Mouse (Mus musculus) midbrain, embryonic 14.5 days (tissue): ENCODE data around the gene Mob3c. TPM values are rescaled to one million over a fixed set of nuclear protein-coding genes. Genes with fewer than 3 reads are reported as not detected.

Experiments
- ATAC-seq: fragments of 200-750 bp; cut with Nextera tagmentation; 2 replicates; pipeline ENCODE4 v1.8.0; 2017; ENCODE audit warnings: moderate number of reproducible peaks, moderate library complexity; ENCODE audit not compliant: low FRiP score, low TSS enrichment
- DNase-seq: peaks from one replicate; pipeline ENCODE4 v3.0.0-alpha.2; 2015
- H3K27ac ChIP-seq: fragments of 300-500 bp; sonication (generic); replicated peaks from 2 replicates; pipeline ENCODE4 v1.5.1; 2014; ENCODE audit warnings: mild to moderate bottlenecking, low read depth, low read length, moderate library complexity
- H3K27me3 ChIP-seq: fragments of 300-500 bp; sonication (generic); 2 replicates; pipeline ENCODE4 v1.6.1; 2014; ENCODE audit warnings: low read length, control low read depth, mixed read lengths; ENCODE audit not compliant: control insufficient read depth, insufficient read depth
- H3K36me3 ChIP-seq: fragments of 300-500 bp; sonication (generic); 2 replicates; pipeline ENCODE4 v1.6.1; 2014; ENCODE audit warnings: low read length, control low read depth; ENCODE audit not compliant: control insufficient read depth, insufficient read depth
- H3K4me1 ChIP-seq: fragments of 300-500 bp; sonication (generic); 2 replicates; pipeline ENCODE4 v1.6.1; 2014; ENCODE audit warnings: mild to moderate bottlenecking, antibody characterized with exemption, low read length, control low read depth; ENCODE audit not compliant: control insufficient read depth, insufficient read depth
- H3K4me2 ChIP-seq: fragments of 300-500 bp; sonication (generic); 2 replicates; pipeline ENCODE4 v1.6.1; 2014; ENCODE audit warnings: mild to moderate bottlenecking, low read length, moderate library complexity
- H3K4me3 ChIP-seq: fragments of 300-500 bp; sonication (generic); replicated peaks from 2 replicates; pipeline ENCODE4 v1.5.1; 2014; ENCODE audit warnings: low read depth, low read length
- H3K9ac ChIP-seq: fragments of 300-500 bp; sonication (generic); replicated peaks from 2 replicates; pipeline ENCODE4 v1.6.1; 2014; ENCODE audit warnings: mild to moderate bottlenecking, low read length, moderate library complexity
- H3K9me3 ChIP-seq: fragments of 300-500 bp; sonication (generic); 2 replicates; pipeline ENCODE4 v1.6.1; 2016; ENCODE audit warnings: low read length, control low read depth, mixed read lengths; ENCODE audit not compliant: control insufficient read depth
- WGBS: fragments of 180-500 bp; shearing (Covaris S2); extraction: QIAGEN DNeasy Blood & Tissue Kit; methylation state at CpG from one replicate; pipeline ENCODE4 v1.1.7; 2014; 5-methylcytosine and 5-hydroxymethylcytosine counted together
- polyA plus RNA-seq: library from polyadenylated mRNA; unstranded; fragments of >200 nt; fragmentation: Nextera tagmentation; extraction: Ambion mirVana; gene quantifications from 2 replicates; pipeline ENCODE4 v1.2.1, GENCODE M21; 2014

Mob3c gene
- polyA plus RNA-seq, 1 experiment from 2014 or later, result 4.1 TPM

DNA sequence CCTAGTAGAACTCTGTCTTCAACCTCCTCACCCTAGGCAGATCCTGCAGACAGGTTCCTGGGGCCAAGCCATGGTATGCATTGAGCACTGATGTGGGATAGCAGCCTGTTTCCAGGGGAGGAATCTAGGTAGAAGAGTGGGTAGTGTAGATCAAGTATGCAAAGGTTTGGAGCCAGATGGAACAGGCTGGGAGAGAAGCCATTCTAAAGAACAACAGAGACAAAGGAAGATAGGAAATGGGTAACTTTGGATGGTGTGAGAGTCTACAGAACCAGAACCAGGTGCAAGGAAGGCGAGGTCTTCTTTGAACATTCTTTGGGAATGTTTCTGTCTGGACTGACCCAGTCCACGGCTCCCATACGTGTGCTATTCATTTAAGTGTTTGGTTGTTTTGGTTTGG, 826 bp upstream of the Mob3c start:
- 81% methylated on average over 3 of the region's 3 CpGs for WGBS
- Histone ChIP-seq H3K27ac (no peak overlapping the region), H3K9me3 (no peaks in the 10 kb centered on the region), H3K27me3 (no peaks in the 10 kb centered on the region), H3K9ac (no peak overlapping the region), H3K4me2 (peak overlapping the region; percentile 59), H3K36me3 (no peaks in the 10 kb centered on the region), H3K4me1 (no peaks in the 10 kb centered on the region), H3K4me3 (no peak overlapping the region)
- DNase-seq, result no peak
- ATAC-seq, result no peak

DNA sequence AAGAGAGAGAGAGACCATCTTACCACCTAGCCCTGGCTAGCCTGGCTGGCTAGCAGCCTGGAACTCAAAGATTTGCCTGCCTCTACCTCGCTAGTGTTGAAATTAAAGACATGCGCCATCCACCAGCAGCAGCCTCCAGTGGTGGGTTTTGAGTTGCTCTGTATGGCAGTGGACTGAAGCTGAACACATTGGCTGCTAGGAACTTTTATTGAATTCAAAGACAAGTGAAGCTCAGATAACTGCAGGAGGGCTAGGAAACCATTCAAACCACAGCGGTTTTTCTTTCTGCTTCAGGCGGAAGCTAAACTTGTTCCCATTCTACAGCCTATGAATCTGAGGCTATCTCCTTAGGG, 381 bp upstream of the Mob3c start:
- ATAC-seq (no peak), DNase-seq (peak; percentile 66)
- H3K4me3 ChIP-seq, result peak overlapping the region; percentile 80
- 2% methylated on average over 4 of the region's 4 CpGs for WGBS
- no peaks in the 10 kb centered on the region for H3K36me3 ChIP-seq
- no peaks in the 10 kb centered on the region for H3K27me3 ChIP-seq
- H3K4me1 ChIP-seq, result no peaks in the 10 kb centered on the region
- no peaks in the 10 kb centered on the region for H3K9me3 ChIP-seq
- no peak overlapping the region for H3K27ac ChIP-seq
- H3K4me2 ChIP-seq, result peak overlapping the region; percentile 59
- H3K9ac ChIP-seq, result peak overlapping the region; percentile 69

DNA sequence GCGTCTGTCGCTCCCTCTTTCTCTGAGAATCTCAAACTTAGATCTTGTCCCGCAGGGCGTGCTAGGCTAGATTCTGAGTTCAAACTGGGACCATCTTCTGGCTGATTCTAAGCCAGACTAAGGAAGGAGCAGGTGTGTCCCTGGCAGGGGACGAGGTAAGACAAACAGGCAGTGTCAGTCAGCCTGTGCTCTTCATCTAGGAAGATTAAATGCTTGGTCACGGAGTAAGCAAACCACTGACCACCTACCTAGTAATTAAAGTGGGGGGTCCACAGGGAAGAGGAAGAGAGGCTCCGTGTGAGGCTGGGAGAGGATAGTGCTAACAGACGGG, 645 bp downstream of the Mob3c start:
- H3K4me3 ChIP-seq, result peak overlapping the region; percentile 80
- H3K36me3 ChIP-seq, result no peaks in the 10 kb centered on the region
- no peak overlapping the region; the same call in 1 of the 2 replicates for H3K27ac ChIP-seq
- DNase-seq (no peak), ATAC-seq (peak; percentile 22; the same call in 1 of the 2 replicates)
- H3K4me2 ChIP-seq, result peak overlapping the region; percentile 59
- no peaks in the 10 kb centered on the region for H3K9me3 ChIP-seq
- no peaks in the 10 kb centered on the region for H3K4me1 ChIP-seq
- H3K9ac ChIP-seq, result peak overlapping the region; percentile 69; the same call in 1 of the 2 replicates
- H3K27me3 ChIP-seq, result no peaks in the 10 kb centered on the region
- WGBS, result 3% methylated on average over 8 of the region's 8 CpGs

DNA sequence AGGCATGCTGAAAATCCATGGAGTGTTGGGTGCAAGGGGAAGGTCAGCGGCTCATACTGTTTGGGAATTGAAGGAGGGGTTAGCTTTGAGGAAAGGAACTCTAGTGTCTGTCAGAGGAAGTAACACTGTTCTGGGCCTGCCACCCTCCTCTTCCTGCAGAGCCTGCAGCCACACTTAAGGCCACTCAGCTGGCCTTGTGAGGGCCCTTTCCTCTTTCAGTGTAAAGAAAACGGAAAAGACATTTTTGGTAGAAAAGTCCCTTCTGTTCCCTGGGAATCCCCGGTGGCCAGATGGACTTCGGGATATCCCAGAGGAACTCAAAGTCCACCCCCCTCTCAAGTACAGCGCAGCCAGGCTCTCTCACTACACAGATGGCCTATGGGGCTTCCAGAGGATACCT, 2.6 kb downstream of the Mob3c start:
- no peak overlapping the region for H3K9ac ChIP-seq
- H3K27me3 ChIP-seq, result no peaks in the 10 kb centered on the region
- H3K4me1 ChIP-seq, result no peaks in the 10 kb centered on the region
- H3K9me3 ChIP-seq, result no peaks in the 10 kb centered on the region
- H3K27ac ChIP-seq, result no peak overlapping the region
- no peak overlapping the region for H3K4me3 ChIP-seq
- H3K36me3 ChIP-seq, result no peaks in the 10 kb centered on the region
- H3K4me2 ChIP-seq, result no peak overlapping the region
- ATAC-seq (no peak), DNase-seq (no peak)
- WGBS, result 84% methylated on average over 5 of the region's 5 CpGs

DNA sequence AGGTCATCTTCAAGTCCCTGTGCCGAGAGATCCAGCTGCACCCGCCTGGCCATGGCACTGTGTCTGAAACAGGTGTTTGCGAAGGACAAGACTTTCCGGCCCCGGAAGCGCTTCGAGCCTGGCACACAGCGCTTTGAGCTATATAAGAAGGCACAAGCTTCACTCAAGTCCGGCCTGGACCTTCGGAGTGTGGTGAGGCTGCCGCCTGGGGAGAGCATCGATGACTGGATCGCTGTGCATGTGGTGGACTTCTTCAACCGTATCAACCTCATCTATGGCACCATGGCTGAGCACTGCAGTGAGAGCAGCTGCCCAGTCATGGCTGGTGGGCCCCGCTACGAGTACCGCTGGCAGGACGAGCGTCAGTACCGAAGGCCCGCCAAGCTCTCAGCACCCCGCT, 3.3 kb downstream of the Mob3c start:
- DNase-seq, result no peak
- Histone ChIP-seq H3K4me1 (no peaks in the 10 kb centered on the region), H3K9me3 (no peaks in the 10 kb centered on the region), H3K4me3 (no peak overlapping the region), H3K36me3 (no peaks in the 10 kb centered on the region), H3K4me2 (no peak overlapping the region), H3K27ac (no peak overlapping the region), H3K27me3 (no peaks in the 10 kb centered on the region), H3K9ac (no peak overlapping the region)
- 94% methylated on average over 22 of the region's 22 CpGs for whole genome bisulfite sequencing
- ATAC-seq, result no peak

DNA sequence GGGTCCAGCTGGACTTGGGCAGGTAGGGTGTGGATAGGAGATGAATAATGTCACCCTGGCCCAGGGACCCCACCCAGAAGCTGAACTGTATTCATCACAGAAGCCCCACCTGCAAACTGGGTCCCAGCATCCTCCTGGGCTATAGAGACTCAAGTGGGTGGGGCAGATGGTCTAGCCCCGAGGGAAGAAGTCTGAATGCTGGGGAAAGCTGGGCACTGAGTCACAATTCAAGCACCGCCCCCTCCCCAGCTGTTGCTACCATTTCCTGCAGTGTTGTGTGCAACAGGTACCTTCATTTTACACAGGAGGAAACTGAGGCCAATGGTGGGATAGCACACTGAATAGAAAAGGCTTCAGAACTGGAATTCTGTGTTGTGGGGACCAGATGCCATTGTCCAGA, 4.1 kb downstream of the Mob3c start:
- WGBS, result 64% methylated on average over 2 of the region's 2 CpGs

DNA sequence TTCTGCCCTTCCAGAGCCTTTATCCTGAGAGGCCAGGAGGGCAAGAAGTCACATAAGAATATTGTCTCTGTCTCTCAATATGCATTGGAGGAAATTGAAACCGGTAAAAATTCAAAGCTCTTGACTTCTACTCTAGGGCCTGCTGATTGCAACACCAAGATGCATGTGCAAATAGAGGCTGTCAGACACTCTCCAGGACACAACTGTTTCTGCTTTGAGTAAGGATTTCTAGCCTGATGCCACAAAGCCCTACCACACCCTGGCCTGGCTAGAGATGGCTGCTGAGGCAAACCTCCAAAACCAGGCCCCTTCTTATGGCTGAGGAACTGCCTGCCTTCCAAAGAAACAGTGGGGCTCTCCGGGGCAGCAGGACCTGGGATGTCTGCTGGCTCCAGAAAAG, 7.7 kb downstream of the Mob3c start:
- Histone ChIP-seq H3K36me3 (no peaks in the 10 kb centered on the region), H3K4me2 (no peak overlapping the region), H3K27me3 (no peaks in the 10 kb centered on the region), H3K27ac (no peak overlapping the region), H3K4me3 (no peak overlapping the region), H3K9me3 (no peaks in the 10 kb centered on the region), H3K9ac (no peak overlapping the region), H3K4me1 (peaks cover 3% of the 10 kb centered on the region)
- DNase-seq, result no peak
- 76% methylated on average over 2 of the region's 2 CpGs for WGBS
- no peak for ATAC-seq

More for the DNA sequence above, 4.1 kb downstream of the Mob3c start:
- Histone ChIP-seq H3K4me1 (no peaks in the 10 kb centered on the region), H3K9me3 (no peaks in the 10 kb centered on the region), H3K4me2 (no peak overlapping the region), H3K4me3 (no peak overlapping the region), H3K27ac (no peak overlapping the region), H3K27me3 (no peaks in the 10 kb centered on the region), H3K36me3 (no peaks in the 10 kb centered on the region), H3K9ac (no peak overlapping the region)
- DNase-seq (no peak), ATAC-seq (no peak)

DNA sequence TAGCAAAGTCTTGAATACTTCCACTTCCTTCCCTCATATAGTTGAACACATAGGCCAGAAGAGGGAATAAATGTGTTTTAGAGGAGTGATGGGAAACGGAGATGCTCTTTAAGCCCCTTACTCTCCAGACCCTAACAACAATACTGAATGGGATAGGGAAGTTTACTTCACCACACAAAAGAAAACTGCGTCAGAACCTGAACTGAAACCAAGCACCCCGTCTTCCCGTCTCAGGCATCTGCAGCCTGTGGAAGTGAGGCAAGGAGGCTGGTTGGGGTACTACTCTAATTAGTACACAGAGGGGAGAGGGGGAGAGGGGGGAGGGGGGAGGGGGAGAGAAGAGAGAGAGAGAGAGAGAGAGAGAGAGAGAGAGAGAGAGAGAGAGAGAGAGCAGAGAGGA, 10.3 kb downstream of the Mob3c start:
- no peak overlapping the region for H3K4me2 ChIP-seq
- no peak overlapping the region for H3K27ac ChIP-seq
- H3K9me3 ChIP-seq, result no peaks in the 10 kb centered on the region
- H3K4me3 ChIP-seq, result no peak overlapping the region; the same call in 1 of the 2 replicates
- 70% methylated on average over 4 of the region's 4 CpGs for WGBS
- no peak for ATAC-seq
- DNase-seq, result no peak
- no peaks in the 10 kb centered on the region for H3K36me3 ChIP-seq
- H3K27me3 ChIP-seq, result no peaks in the 10 kb centered on the region
- H3K9ac ChIP-seq, result no peak overlapping the region
- H3K4me1 ChIP-seq, result peaks cover 3% of the 10 kb centered on the region

DNA sequence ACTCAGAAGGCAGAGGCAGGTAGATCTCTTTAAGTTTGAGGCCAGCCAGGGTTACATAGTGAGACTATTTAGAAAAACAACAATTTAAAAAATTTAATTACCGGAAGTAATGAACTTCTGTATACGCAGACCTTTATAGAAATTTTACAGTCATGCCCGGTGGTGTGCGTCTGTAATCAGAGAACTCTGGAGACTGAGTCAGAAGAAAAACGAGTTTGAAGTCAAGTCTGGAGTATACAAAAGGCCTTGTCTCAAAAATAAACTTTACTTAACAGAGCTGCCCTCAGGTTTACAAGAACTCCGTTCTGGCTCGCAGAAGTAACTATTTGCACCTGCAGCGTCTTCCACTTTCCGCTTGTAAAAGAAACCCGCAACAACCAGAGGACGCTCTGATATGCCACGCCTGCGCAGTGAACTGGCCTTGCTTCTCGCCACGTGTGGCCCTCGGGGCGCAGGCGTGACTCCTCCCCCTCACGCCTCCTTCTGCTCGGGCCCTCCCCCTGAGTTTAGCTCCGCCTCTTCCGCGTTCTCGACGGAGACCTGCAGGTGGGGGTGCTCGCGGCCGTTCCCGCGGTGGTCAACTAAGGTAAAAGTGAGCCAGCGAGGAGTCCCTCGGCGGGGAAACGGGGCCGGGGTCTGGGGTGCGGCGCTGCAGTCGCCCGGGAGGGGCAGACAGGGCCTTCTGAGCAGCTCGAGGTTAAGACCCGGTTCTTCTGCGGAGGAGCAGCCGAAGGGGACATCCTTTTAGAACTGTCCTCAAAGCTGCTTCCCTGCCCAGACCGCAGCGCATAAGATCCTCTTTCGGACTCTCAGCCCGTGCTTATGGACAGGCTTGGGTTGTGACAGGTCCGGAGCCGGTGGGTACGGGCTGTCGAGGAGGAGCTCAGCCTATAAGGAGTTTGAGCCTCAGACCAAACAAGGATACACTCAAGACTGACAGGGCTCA, 11.1 kb downstream of the Mob3c start, which contains the start of gene Mknk1:
Gene Mknk1 (plus strand): TSS at position 503 of the 946 bp plus-strand sequence.
- H3K9me3 ChIP-seq, result no peaks in the 10 kb centered on the region
- WGBS, result 2% methylated on average over 51 of the region's 51 CpGs
- peak; percentile 96 for ATAC-seq
- DNase-seq, result peak; percentile 96
- no peaks in the 10 kb centered on the region for H3K36me3 ChIP-seq
- H3K9ac ChIP-seq, result peak within 1 kb of the TSS; percentile 64
- H3K4me3 ChIP-seq, result peak within 1 kb of the TSS; percentile 59
- peak within 1 kb of the TSS; percentile 55; the same call in 1 of the 2 replicates for H3K27ac ChIP-seq
- peak within 1 kb of the TSS; percentile 73 for H3K4me2 ChIP-seq
- H3K4me1 ChIP-seq, result peaks cover 3% of the 10 kb centered on the region
- no peaks in the 10 kb centered on the region for H3K27me3 ChIP-seq
